Mouse (Mus musculus): Measurements from ENCODE around the gene Mapkapk3. TPM values are rescaled to one million over a fixed set of nuclear protein-coding genes. Genes with fewer than 3 reads are reported as not detected.

Mapkapk3 gene
- total RNA-seq, 2 experiments from 2014 or later: 28.2 to 31.2 TPM

DNA sequence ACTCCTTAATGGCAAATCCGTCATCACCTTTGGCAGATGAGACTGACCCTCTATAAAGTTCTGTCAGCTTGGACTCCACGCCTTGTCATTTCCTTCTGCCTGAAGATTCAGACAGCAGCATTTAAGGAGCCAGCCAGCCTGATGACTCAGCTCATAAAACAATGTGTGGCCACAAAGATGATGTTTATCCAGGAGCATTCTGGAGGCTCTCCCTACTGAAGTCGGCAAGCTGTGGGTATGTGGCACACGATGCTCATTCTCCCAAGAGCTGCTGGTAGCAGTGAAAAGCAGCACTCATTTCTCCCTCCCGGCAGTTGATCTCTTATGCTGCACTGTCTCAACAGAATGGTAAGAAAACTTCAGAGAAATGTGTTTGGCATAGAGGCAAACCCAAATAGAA lies 54.4 kb downstream of the Mapkapk3 start:
- intact Hi-C loops (cut with DNase I): no loop called here

GRCm38 (mm10) chr9:107232140-107232539 lies 57.5 kb downstream of the Mapkapk3 start:
- intact Hi-C loops (cut with DNase I): no loop called here
- no peak for DNase-seq

More for the DNA sequence above, 54.4 kb downstream of the Mapkapk3 start:
- DNase-seq: no peak

- DNase-seq: peak; percentile 27 to 43
- intact Hi-C loops (cut with DNase I): no loop called here
Observed at GRCm38 (mm10) chr9:107231539-107232139, 58.0 kb downstream of the Mapkapk3 start, which contains the start of gene Dock3. Dock3 (minus strand) TSS chr9:107231909.

DNA sequence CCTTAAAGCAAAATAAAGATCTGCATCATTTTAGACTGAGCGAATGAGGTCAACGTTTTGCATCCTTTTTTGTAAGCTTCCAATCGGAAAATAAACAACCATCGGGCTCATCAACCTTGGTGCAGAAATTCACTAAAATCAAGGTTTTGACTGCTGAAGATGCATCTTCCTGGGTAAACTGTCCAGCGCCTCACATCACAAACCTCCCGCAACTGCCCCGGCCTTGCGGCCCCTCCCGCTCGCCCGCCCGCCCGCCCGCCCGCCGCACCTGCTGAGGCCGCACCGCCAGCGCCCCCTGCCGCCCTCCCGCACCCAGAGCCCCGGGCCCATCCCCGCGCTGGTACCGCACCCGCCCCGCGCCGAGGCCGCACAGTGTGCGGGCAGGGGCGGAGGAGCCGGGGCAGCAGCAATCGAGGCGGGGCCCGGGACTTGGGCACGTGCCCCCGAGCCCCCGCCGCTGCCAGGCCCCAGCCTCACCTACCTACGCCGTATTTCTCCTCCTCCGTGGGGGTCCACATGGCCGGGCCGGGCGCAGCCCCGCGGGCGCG lies 58.6 kb downstream of the Mapkapk3 start:
- intact Hi-C loops (cut with DNase I): no loop called here
- no peak for DNase-seq

DNA sequence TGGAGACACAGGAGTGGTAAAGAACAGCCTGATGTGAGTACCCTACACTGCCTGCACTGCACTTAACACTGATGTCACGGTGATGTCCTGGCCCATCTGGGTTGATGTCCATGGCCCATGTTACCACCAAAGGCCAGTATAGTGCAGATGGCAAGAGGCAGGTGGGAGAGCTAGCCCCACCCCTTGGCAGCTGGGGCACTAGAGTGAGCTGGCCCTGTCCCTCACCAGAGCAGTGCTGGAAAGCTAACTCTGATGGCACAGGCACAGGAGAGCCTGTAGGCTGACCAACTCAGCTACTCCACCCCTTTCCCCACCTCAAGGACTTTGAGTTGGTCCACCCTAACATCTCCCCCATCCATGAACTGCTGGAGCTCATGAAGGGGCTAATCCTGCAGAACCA lies 65.1 kb downstream of the Mapkapk3 start:
- intact Hi-C loops (cut with DNase I): no loop called here
- DNase-seq: no peak

Small RNAs within 50 kb of the gene (microRNA-seq; reads per million reads assigned to microRNA genes)
- 0 to 2.2 reads per million in 2 experiments for gene Gm22238

Other genes starting within 250 kb of the Mapkapk3 start
- gene Dock3, start 58.0 kb downstream of the Mapkapk3 start, total RNA-seq (2021): not detected
- gene Cish, start 6.1 kb upstream of the Mapkapk3 start, total RNA-seq (2021): 10 to 100 TPM in 1 of 2 experiments, 1 to 10 TPM in 1; 3.9 to 32.3 TPM
- 10 to 100 TPM in 1 of 2 experiments, 1 to 10 TPM in 1; 9.3 to 11.2 TPM for gene Hemk1, start 48.5 kb upstream of the Mapkapk3 start, total RNA-seq (2021)
- 10 to 100 TPM; 33.5 to 35.9 TPM for gene 6430571L13Rik, start 50.7 kb upstream of the Mapkapk3 start, total RNA-seq (2021)
- under 1 TPM; 0.35 to 0.71 TPM for gene Cacna2d2, start 109.7 kb upstream of the Mapkapk3 start, total RNA-seq (2021)
- gene Tmem115, start 244.1 kb upstream of the Mapkapk3 start, total RNA-seq (2021): 10 to 100 TPM; 13.3 to 14.3 TPM

All from gastrocnemius, postnatal 36 days (tissue).